Mouse (Mus musculus): ENCODE measurements at regions not wholly inside any gene's neighbourhood (a gene's known extent, or its start where the extent isn't known, plus 50 kb on each side); places are given as distances from the start of the nearest gene placed in this dataset.

GRCm38 (mm10) chr15:67950281-67951040 lies 1449.8 kb upstream of the Lrrc6 start:
- Histone ChIP-seq H3K4me1 (no peaks in the 10 kb centered on the region), H3K9me3 (no peaks in the 10 kb centered on the region), H3K27ac (no peak overlapping the region), H3K27me3 (ENCODE audit: poor library complexity, severe bottlenecking) (no peaks in the 10 kb centered on the region), H3K4me3 (no peak overlapping the region), H3K36me3 (replicated peaks) (no peaks in the 10 kb centered on the region)
- no peak for DNase-seq (ENCODE audit: extremely low spot score, low spot score)
- WGBS, result 88% methylated on average over 6 of the region's 6 CpGs

- no peak for DNase-seq (ENCODE audit: extremely low spot score, low spot score)
- Histone ChIP-seq H3K27ac (no peak overlapping the region), H3K9me3 (no peaks in the 10 kb centered on the region), H3K4me1 (no peaks in the 10 kb centered on the region), H3K36me3 (replicated peaks) (no peaks in the 10 kb centered on the region), H3K27me3 (ENCODE audit: poor library complexity, severe bottlenecking) (no peaks in the 10 kb centered on the region), H3K4me3 (no peak overlapping the region)
- 90% methylated on average over 3 of the region's 3 CpGs for WGBS
Measured at GRCm38 (mm10) chr15:67944330-67945082, 1443.8 kb upstream of the Lrrc6 start.

- no peaks in the 10 kb centered on the region for H3K9me3 ChIP-seq
- H3K4me1 ChIP-seq, result no peaks in the 10 kb centered on the region
- DNase-seq (ENCODE audit: extremely low spot score, low spot score), result no peak
- no peak overlapping the region for H3K4me3 ChIP-seq
- no peak overlapping the region for H3K27ac ChIP-seq
- no peaks in the 10 kb centered on the region for H3K36me3 ChIP-seq (replicated peaks)
- no peaks in the 10 kb centered on the region for H3K27me3 ChIP-seq (ENCODE audit: poor library complexity, severe bottlenecking)
Measured at GRCm38 (mm10) chr15:67943046-67943445, 1442.3 kb upstream of the Lrrc6 start.

- DNase-seq (ENCODE audit: extremely low spot score, low spot score), result no peak
- WGBS, result 78% methylated on average over 1 of the region's 1 CpGs
Measured at GRCm38 (mm10) chr15:67940510-67940909, 1439.8 kb upstream of the Lrrc6 start.

DNA sequence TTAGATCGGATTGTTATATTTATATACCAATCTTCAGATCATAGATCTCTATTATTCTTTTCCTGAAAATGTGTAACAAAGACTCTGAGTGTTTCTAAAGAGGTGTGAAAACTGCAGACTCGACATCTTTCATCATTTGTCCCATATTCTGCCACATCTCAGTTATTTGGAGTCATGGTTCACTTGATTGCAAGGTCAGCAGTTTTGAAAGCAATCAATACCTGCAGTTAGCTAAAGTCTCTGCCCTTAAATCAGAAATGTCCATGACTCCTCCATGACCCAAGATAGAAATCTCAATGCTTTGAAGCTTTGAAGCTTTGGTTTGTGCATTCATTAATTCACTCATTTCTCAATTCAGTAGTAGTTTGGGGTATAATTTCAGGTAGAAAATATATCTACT lies 1424.2 kb upstream of the Lrrc6 start:
- WGBS, result 83% methylated on average over 2 of the region's 2 CpGs
- Histone ChIP-seq H3K4me3 (no peak overlapping the region), H3K27ac (no peak overlapping the region), H3K4me1 (no peaks in the 10 kb centered on the region), H3K27me3 (ENCODE audit: poor library complexity, severe bottlenecking) (no peaks in the 10 kb centered on the region), H3K36me3 (replicated peaks) (no peaks in the 10 kb centered on the region), H3K9me3 (no peaks in the 10 kb centered on the region)
- no peak for DNase-seq (ENCODE audit: extremely low spot score, low spot score)

More at GRCm38 (mm10) chr15:67940510-67940909, 1439.8 kb upstream of the Lrrc6 start:
- Histone ChIP-seq H3K4me3 (no peak overlapping the region), H3K9me3 (no peaks in the 10 kb centered on the region), H3K27me3 (ENCODE audit: poor library complexity, severe bottlenecking) (no peaks in the 10 kb centered on the region), H3K36me3 (replicated peaks) (no peaks in the 10 kb centered on the region), H3K4me1 (no peaks in the 10 kb centered on the region), H3K27ac (no peak overlapping the region)

DNA sequence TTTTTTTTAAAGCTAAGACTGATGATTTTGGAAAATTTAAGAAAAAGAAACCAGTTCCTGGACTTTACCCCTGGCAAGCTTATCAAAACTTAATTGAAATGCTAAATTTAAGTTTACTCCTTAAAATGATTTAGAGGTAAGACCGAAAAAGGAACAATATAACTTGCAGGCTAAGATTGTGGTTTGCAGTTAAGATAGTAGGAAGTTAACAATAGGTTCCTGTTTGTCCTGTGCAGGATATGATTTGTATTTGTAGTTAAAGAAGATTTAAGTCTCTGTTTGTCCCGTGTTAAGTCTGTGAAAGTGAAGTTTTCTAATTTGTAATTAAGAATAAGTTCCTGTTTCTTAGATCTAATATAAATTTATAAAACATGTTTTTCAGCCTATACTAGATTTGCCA lies 1406.3 kb upstream of the Lrrc6 start:
- H3K9me3 ChIP-seq, result no peaks in the 10 kb centered on the region
- WGBS, result 82% methylated on average over 2 of the region's 2 CpGs
- H3K27ac ChIP-seq, result no peak overlapping the region
- H3K36me3 ChIP-seq (replicated peaks), result no peaks in the 10 kb centered on the region
- H3K4me3 ChIP-seq, result no peak overlapping the region
- no peak for DNase-seq (ENCODE audit: extremely low spot score, low spot score)
- no peaks in the 10 kb centered on the region for H3K4me1 ChIP-seq
- no peaks in the 10 kb centered on the region for H3K27me3 ChIP-seq (ENCODE audit: poor library complexity, severe bottlenecking)

GRCm38 (mm10) chr15:67905279-67905678 lies 1404.6 kb upstream of the Lrrc6 start:
- Histone ChIP-seq H3K27me3 (ENCODE audit: poor library complexity, severe bottlenecking) (no peaks in the 10 kb centered on the region), H3K4me1 (no peaks in the 10 kb centered on the region), H3K4me3 (no peak overlapping the region), H3K36me3 (replicated peaks) (no peaks in the 10 kb centered on the region), H3K27ac (no peak overlapping the region), H3K9me3 (no peaks in the 10 kb centered on the region)
- DNase-seq (ENCODE audit: extremely low spot score, low spot score), result no peak
- 89% methylated on average over 1 of the region's 1 CpGs for WGBS

DNA sequence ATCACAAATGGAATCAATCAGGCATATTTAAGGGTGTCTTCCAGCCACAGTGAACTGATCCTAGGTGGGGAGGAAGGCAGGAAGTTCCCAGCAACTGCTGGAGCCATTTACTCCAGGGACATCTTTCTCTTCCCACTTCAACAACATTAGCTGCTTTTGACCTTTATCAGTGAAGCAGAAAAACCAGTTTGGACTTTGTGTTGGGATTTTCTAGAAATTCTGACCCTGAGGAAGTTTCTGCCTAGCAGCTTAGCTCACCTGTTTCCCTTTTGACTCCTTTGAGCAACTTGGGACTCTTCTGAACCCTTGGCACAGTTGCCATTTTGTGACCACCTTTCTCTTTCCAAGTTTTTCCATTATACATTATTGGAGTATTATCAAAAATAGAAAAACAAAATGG lies 1403.9 kb upstream of the Lrrc6 start:
- Histone ChIP-seq H3K27ac (no peak overlapping the region), H3K36me3 (replicated peaks) (no peaks in the 10 kb centered on the region), H3K9me3 (no peaks in the 10 kb centered on the region), H3K4me3 (no peak overlapping the region), H3K4me1 (no peaks in the 10 kb centered on the region), H3K27me3 (ENCODE audit: poor library complexity, severe bottlenecking) (no peaks in the 10 kb centered on the region)
- DNase-seq (ENCODE audit: extremely low spot score, low spot score), result no peak

GRCm38 (mm10) chr15:67902982-67903381 lies 1402.3 kb upstream of the Lrrc6 start:
- Histone ChIP-seq H3K9me3 (no peaks in the 10 kb centered on the region), H3K4me3 (no peak overlapping the region), H3K36me3 (replicated peaks) (no peaks in the 10 kb centered on the region), H3K27ac (no peak overlapping the region), H3K27me3 (ENCODE audit: poor library complexity, severe bottlenecking) (no peaks in the 10 kb centered on the region), H3K4me1 (no peaks in the 10 kb centered on the region)
- no peak for DNase-seq (ENCODE audit: extremely low spot score, low spot score)
- 88% methylated on average over 2 of the region's 2 CpGs for WGBS

- Histone ChIP-seq H3K36me3 (replicated peaks) (no peaks in the 10 kb centered on the region), H3K27ac (no peak overlapping the region), H3K27me3 (ENCODE audit: poor library complexity, severe bottlenecking) (no peaks in the 10 kb centered on the region), H3K4me3 (no peak overlapping the region), H3K4me1 (no peaks in the 10 kb centered on the region), H3K9me3 (no peaks in the 10 kb centered on the region)
- 88% methylated on average over 7 of the region's 7 CpGs for WGBS
- DNase-seq (ENCODE audit: extremely low spot score, low spot score), result no peak
Measured at GRCm38 (mm10) chr15:67901191-67901601, 1400.5 kb upstream of the Lrrc6 start.

DNA sequence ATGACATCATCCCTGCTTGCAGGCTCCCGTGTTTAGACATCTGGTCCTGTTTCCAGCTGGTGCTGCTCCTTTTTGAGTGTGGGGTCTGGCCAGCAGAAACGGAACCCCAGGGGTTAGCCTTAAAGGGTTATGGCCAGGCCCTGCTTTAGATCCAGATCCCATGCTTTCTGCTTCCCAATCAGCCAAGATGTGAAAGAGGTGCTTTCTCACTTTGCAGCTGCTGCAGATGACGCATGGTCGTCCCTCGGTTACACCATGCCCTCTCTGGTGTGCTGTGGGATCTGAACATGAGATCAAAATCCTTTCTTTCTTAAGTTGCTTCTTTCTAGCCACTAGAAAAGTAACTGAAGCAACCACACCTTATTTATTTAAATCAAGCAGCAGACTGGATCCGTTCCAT lies 1399.1 kb upstream of the Lrrc6 start:
- H3K27ac ChIP-seq, result no peak overlapping the region
- H3K4me3 ChIP-seq, result no peak overlapping the region
- H3K4me1 ChIP-seq, result no peaks in the 10 kb centered on the region
- 85% methylated on average over 6 of the region's 6 CpGs for WGBS
- H3K27me3 ChIP-seq (ENCODE audit: poor library complexity, severe bottlenecking), result no peaks in the 10 kb centered on the region
- H3K9me3 ChIP-seq, result no peaks in the 10 kb centered on the region
- DNase-seq (ENCODE audit: extremely low spot score, low spot score), result no peak
- H3K36me3 ChIP-seq (replicated peaks), result no peaks in the 10 kb centered on the region

GRCm38 (mm10) chr15:67898959-67899403 lies 1398.3 kb upstream of the Lrrc6 start:
- 80% methylated on average over 3 of the region's 3 CpGs for whole genome bisulfite sequencing
- no peak for DNase-seq (ENCODE audit: extremely low spot score, low spot score)
- Histone ChIP-seq H3K27ac (no peak overlapping the region), H3K4me1 (no peaks in the 10 kb centered on the region), H3K36me3 (replicated peaks) (no peaks in the 10 kb centered on the region), H3K4me3 (no peak overlapping the region), H3K27me3 (ENCODE audit: poor library complexity, severe bottlenecking) (no peaks in the 10 kb centered on the region), H3K9me3 (no peaks in the 10 kb centered on the region)

DNA sequence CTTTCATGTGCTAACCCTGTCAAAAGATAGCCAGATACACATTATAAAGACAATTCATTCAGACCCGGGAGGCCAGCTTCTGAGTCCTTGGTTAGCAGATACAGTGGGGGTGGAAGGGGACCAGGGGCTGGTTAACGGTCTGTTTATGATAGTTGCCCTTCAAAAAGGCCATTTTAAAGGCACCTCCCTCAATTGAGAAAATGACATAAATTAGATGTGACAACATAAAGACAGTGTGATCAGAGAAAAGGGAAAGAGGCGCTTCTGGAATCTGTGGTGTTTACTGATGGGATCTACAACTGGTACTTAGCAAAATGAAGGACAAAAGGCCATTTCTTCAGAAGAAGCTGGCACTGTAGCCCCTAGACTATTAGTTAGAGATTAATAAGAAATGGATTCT lies 1391.4 kb upstream of the Lrrc6 start:
- H3K4me3 ChIP-seq, result no peak overlapping the region
- no peak overlapping the region for H3K27ac ChIP-seq
- DNase-seq (ENCODE audit: extremely low spot score, low spot score), result no peak
- no peaks in the 10 kb centered on the region for H3K36me3 ChIP-seq (replicated peaks)
- no peaks in the 10 kb centered on the region for H3K27me3 ChIP-seq (ENCODE audit: poor library complexity, severe bottlenecking)
- WGBS, result 78% methylated on average over 3 of the region's 3 CpGs
- no peaks in the 10 kb centered on the region for H3K9me3 ChIP-seq
- peaks cover 12% of the 10 kb centered on the region for H3K4me1 ChIP-seq

Data from forebrain, embryonic 10.5 days (tissue).